Mouse (Mus musculus) layer of hippocampus, adult 6 months (tissue): ENCODE data around the gene Ifitm1. TPM values are rescaled to one million over a fixed set of nuclear protein-coding genes. Genes with fewer than 3 reads are reported as not detected.

ENCODE experiments used
- long read RNA-seq, 2 experiments: library from polyadenylated mRNA; unstranded; transcript quantifications; one replicate each; pipeline ENCODE4 v2.0.0; 2019 to 2020
- polyA plus RNA-seq: library from polyadenylated mRNA; unstranded; fragments of <200 nt; fragmentation: Nextera tagmentation; gene quantifications from 2 replicates; pipeline ENCODE4 v1.2.3, GENCODE M21; 2021

Gene Ifitm1
- polyA plus RNA-seq: 4.4 and 5.5 TPM in 2 replicates
- long read RNA-seq, experiment 1, partial matches to known transcripts: 0 of 1 reads
- long read RNA-seq, experiment 1, other reads (novel, unspliced or antisense): 0 of 1 reads
- long read RNA-seq, experiment 2: 0 reads

GRCm38 (mm10) chr7:140966921-140967320 is at the start of gene Ifitm1:
Ifitm1 (plus strand) TSS chr7:140967221.

GRCm38 (mm10) chr7:140920418-140921029 is 46.5 kb upstream of the Ifitm1 start, which contains the start of gene Nlrp6:
Nlrp6 (plus strand) TSS chr7:140920902.

GRCm38 (mm10) chr7:140941222-140942051 is 25.6 kb upstream of the Ifitm1 start, which contains the start of gene Pgghg:
Pgghg (plus strand) TSS chr7:140941391.

GRCm38 (mm10) chr7:140949824-140950530 is 17.0 kb upstream of the Ifitm1 start, which contains the start of gene Ifitm5:
Ifitm5 (minus strand) TSS chr7:140950291.

GRCm38 (mm10) chr7:140955758-140956555 is 11.1 kb upstream of the Ifitm1 start, which contains the start of the genes Gm45717 and Ifitm2:
Gm45717 (minus strand) TSS chr7:140955937.
Ifitm2 (minus strand) TSS chr7:140955987.

GRCm38 (mm10) chr7:141010593-141010992 is 43.6 kb downstream of the Ifitm1 start, which contains the start of gene Ifitm3:
Ifitm3 (minus strand) TSS chr7:141010770.

GRCm38 (mm10) chr7:141017824-141018223 is 50.8 kb downstream of the Ifitm1 start, which contains the start of gene Ifitm6:
Ifitm6 (minus strand) TSS chr7:141017924.

Other genes with a start within 250 kb of the Ifitm1 start
- 0.65 and 1.8 TPM in 2 replicates for gene Cyp2e1, start 203.5 kb upstream of the Ifitm1 start, polyA plus RNA-seq
- 0.24 and 0.28 TPM in 2 replicates for gene Syce1, start 179.4 kb upstream of the Ifitm1 start, polyA plus RNA-seq
- 7.7 and 10.6 TPM in 2 replicates for gene Zfp941, start 145.0 kb upstream of the Ifitm1 start, polyA plus RNA-seq
- 2.4 and 3.5 TPM in 2 replicates for gene Urah, start 132.2 kb upstream of the Ifitm1 start, polyA plus RNA-seq
- 0.82 TPM in 1 of 2 replicates, not detected in the other for gene Scgb1c1, start 121.7 kb upstream of the Ifitm1 start, polyA plus RNA-seq
- gene Odf3, start 119.4 kb upstream of the Ifitm1 start, polyA plus RNA-seq: not detected in 2 replicates
- gene Gm45785, start 110.9 kb upstream of the Ifitm1 start, polyA plus RNA-seq: 3.0 TPM in 1 of 2 replicates, not detected in the other
- 52.9 and 59.6 TPM in 2 replicates for gene Ric8a, start 110.3 kb upstream of the Ifitm1 start, polyA plus RNA-seq
- 72.6 and 88.5 TPM in 2 replicates for gene Bet1l, start 109.6 kb upstream of the Ifitm1 start, polyA plus RNA-seq
- gene Psmd13, start 85.3 kb upstream of the Ifitm1 start, polyA plus RNA-seq: 96.9 and 105 TPM in 2 replicates
- gene Sirt3, start 84.9 kb upstream of the Ifitm1 start, polyA plus RNA-seq: 114 and 117 TPM in 2 replicates
- 2.6 and 126 TPM in 2 replicates for gene Cox8b, start 66.8 kb upstream of the Ifitm1 start, polyA plus RNA-seq
- gene Nlrp6, start 46.3 kb upstream of the Ifitm1 start, polyA plus RNA-seq: 0.16 and 0.31 TPM in 2 replicates
- gene Pgghg, start 25.8 kb upstream of the Ifitm1 start, polyA plus RNA-seq: 1.6 and 2.2 TPM in 2 replicates
- gene Ifitm5, start 16.9 kb upstream of the Ifitm1 start, polyA plus RNA-seq: not detected in 2 replicates
- gene Gm45717, start 11.3 kb upstream of the Ifitm1 start, polyA plus RNA-seq: not detected in 2 replicates
- 51.2 and 53.5 TPM in 2 replicates for gene Ifitm2, start 11.2 kb upstream of the Ifitm1 start, polyA plus RNA-seq
- gene Ifitm3, start 43.5 kb downstream of the Ifitm1 start, polyA plus RNA-seq: 59.4 and 78.8 TPM in 2 replicates
- gene Ifitm6, start 50.7 kb downstream of the Ifitm1 start, polyA plus RNA-seq: 0.31 TPM in 1 of 2 replicates, not detected in the other
- not detected in 2 replicates for gene Gm17387, start 61.9 kb downstream of the Ifitm1 start, polyA plus RNA-seq
- 16.5 and 19.8 TPM in 2 replicates for gene B4galnt4, start 93.9 kb downstream of the Ifitm1 start, polyA plus RNA-seq
- gene Pkp3, start 111.0 kb downstream of the Ifitm1 start, polyA plus RNA-seq: 0.25 and 0.46 TPM in 2 replicates
- 1.5 and 1.6 TPM in 2 replicates for gene Sigirr, start 133.4 kb downstream of the Ifitm1 start, polyA plus RNA-seq
- gene Ano9, start 150.6 kb downstream of the Ifitm1 start, polyA plus RNA-seq: 0.04 TPM in 1 of 2 replicates, not detected in the other
- 38.2 and 41.7 TPM in 2 replicates for gene Ptdss2, start 155.2 kb downstream of the Ifitm1 start, polyA plus RNA-seq
- 64.0 and 68.9 TPM in 2 replicates for gene Rnh1, start 205.6 kb downstream of the Ifitm1 start, polyA plus RNA-seq
- gene Hras, start 226.8 kb downstream of the Ifitm1 start, polyA plus RNA-seq: 44.0 and 48.3 TPM in 2 replicates
- gene Lrrc56, start 226.9 kb downstream of the Ifitm1 start, polyA plus RNA-seq: 3.0 and 3.7 TPM in 2 replicates
- gene Lmntd2, start 246.9 kb downstream of the Ifitm1 start, polyA plus RNA-seq: 0.19 TPM in 1 of 2 replicates, not detected in the other
- gene Rassf7, start 248.6 kb downstream of the Ifitm1 start, polyA plus RNA-seq: 2.4 and 2.5 TPM in 2 replicates